Mouse (Mus musculus): ENCODE results near the gene Rimbp2. TPM values are rescaled to one million over a fixed set of nuclear protein-coding genes. Genes with fewer than 3 reads are reported as not detected.

Gene Rimbp2
- polyA plus RNA-seq, 1 experiment from 2014 or later: 0.05 TPM

Other genes starting within 250 kb of the Rimbp2 start
- gene Stx2, start 55.1 kb upstream of the Rimbp2 start, polyA plus RNA-seq (2015; fragmentation: Nextera tagmentation; extraction: Ambion mirVana): 29.7 and 29.8 TPM in 2 replicates
- gene Ran, start 66.6 kb upstream of the Rimbp2 start, polyA plus RNA-seq (2015; fragmentation: Nextera tagmentation; extraction: Ambion mirVana): 432 and 441 TPM in 2 replicates
- 2.4 and 3.7 TPM in 2 replicates for gene Adgrd1, start 143.3 kb upstream of the Rimbp2 start, polyA plus RNA-seq (2015; fragmentation: Nextera tagmentation; extraction: Ambion mirVana)

Measured in limb, embryonic 15.5 days (tissue).